Mouse (Mus musculus): ENCODE measurements around the gene Foxs1. TPM values are rescaled to one million over a fixed set of nuclear protein-coding genes. Genes with fewer than 3 reads are reported as not detected.

Foxs1 gene
- not detected in 4 replicates for total RNA-seq (2023)

DNA sequence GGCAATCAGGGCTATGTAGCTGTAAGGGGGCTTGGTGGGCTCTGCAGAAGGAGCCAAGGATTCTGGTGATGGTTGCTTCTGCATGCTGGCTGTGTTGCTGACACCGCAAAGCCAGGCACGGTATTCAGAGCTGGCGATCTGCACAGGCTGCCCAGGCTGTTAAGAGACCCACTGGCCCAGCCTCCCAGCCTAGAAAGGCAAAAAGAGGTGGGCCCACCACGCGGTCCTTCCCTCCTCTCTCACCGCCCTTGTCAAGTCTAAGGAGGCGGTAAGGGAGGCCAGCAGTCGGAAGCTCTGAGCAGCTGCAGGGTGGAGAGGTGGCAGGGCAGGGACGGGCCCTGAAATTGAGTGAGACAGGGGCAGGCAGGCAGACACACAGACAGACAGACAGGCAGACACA is at the start of gene Foxs1:
Gene Foxs1, minus strand, starts transcription at position 161 of the 400 bp plus-strand sequence.

DNA sequence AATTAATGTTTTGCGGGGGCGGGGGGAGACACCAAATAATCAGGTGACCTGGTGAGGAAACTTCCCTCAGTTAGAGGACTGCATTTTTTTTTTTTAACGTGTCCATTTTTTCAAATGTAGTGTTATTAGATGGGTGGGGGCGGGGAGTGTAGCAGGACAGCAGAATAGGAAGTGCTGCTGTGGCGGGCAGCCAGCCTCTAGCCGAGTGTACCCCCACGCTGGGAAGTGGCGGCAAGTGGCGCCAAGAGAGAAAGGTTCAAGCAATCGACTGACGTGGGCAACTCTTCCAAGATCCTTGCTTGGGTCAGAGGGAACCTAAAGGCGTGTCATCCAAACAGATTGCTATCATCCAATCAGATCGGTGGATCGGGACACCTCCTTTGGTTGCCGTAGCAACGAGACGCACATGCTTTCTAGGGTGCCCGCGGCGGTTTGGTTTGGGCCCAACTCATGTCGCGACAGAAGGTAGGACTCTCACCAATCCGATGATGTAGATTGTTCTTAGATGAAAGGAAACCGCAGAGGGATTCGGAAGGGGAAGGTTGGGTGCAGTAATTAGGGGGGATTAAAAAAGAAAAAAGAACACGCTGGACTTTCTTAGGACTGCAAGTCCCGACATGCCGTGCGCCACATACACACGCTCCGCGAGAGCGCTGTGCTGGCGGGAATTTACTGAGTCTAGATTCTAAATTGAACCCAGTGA is 29.2 kb upstream of the Foxs1 start, which contains the start of gene Ttll9:
Gene Ttll9, plus strand, starts transcription at position 395 of the 703 bp plus-strand sequence.

DNA sequence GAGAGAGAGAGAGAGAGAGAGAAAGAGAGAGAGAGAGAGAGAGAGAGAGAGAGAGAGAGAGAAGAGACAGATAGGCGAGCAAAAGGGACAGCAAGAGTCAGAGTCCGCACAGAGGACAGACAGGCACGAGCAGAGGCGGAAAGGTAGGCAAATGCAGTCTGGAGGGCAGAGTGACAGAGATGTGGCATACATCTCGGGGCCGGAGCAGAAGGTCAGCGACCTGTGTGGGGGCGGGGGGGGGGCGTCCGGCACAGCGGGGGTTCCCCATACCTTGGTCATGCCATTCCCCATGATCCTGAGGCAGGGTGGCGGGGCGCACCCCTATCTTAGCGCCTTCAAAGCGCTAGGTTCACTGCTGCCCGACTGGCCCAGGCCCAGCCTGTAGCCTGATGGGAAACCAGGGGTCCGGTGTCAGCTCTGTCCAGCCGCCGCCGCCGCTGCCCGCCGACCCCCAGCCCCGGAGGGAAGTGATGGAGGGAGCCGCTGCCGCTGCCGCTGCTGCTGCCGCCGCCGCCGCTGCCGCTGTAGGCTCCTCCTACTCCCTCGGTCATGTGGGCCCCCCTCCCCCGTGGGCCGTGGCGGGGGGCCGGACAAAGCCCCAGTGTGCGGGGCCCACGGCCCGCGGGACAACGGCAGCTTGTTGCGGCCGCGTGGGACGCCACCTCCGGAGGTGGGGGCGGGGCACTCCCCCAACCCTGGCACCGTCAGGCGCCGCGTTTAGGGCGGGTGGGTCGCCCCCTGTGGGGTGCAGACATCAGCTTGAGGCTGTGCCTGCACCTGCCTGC is 18.2 kb upstream of the Foxs1 start, which contains the start of gene Dusp15:
Gene Dusp15, minus strand, starts transcription at position 634 of the 785 bp plus-strand sequence.

GRCm38 (mm10) chr2:152911031-152911430 is 22.0 kb downstream of the Foxs1 start, which contains the start of gene Mylk2:
Gene Mylk2 (plus strand): TSS chr2:152911352.

Other genes starting within 250 kb of the Foxs1 start
- gene Mcts2, start 246.2 kb downstream of the Foxs1 start, total RNA-seq (2023): 19.7 to 26.7 TPM (median 21.4 TPM) in 4 replicates
- gene Id1, start 197.0 kb downstream of the Foxs1 start, total RNA-seq (2023): 0.81 to 2.2 TPM in 2 of 4 replicates, not detected in the others
- gene Cox4i2, start 179.0 kb downstream of the Foxs1 start, total RNA-seq (2023): not detected in 4 replicates
- gene Bcl2l1, start 101.5 kb downstream of the Foxs1 start, total RNA-seq (2023): 4.7 to 13.7 TPM (median 7.7 TPM) in 4 replicates
- 1.6 to 3.0 TPM (median 2.0 TPM) in 4 replicates for gene Tpx2, start 85.2 kb downstream of the Foxs1 start, total RNA-seq (2023)
- not detected in 4 replicates for gene Mylk2, start 21.9 kb downstream of the Foxs1 start, total RNA-seq (2023)
- not detected in 4 replicates for gene Dusp15, start 18.5 kb upstream of the Foxs1 start, total RNA-seq (2023)
- not detected in 4 replicates for gene Ttll9, start 29.3 kb upstream of the Foxs1 start, total RNA-seq (2023)
- 48.6 to 58.9 TPM (median 58.5 TPM) in 4 replicates for gene Pdrg1, start 82.2 kb upstream of the Foxs1 start, total RNA-seq (2023)
- not detected in 4 replicates for gene Xkr7, start 98.6 kb upstream of the Foxs1 start, total RNA-seq (2023)
- not detected in 4 replicates for gene Ccm2l, start 132.7 kb upstream of the Foxs1 start, total RNA-seq (2023)
- 123 to 143 TPM (median 132 TPM) in 4 replicates for gene Hck, start 175.3 kb upstream of the Foxs1 start, total RNA-seq (2023)
- gene Tm9sf4, start 228.1 kb upstream of the Foxs1 start, total RNA-seq (2023): 75.6 to 97.6 TPM (median 84.2 TPM) in 4 replicates